Mouse (Mus musculus): ENCODE results near the gene Zfp759.

- TF ChIP-seq CTCF (IDR thresholded peaks at IDR 0.05; ENCODE audit: low read depth) (no peak), EP300 (IDR thresholded peaks at IDR 0.05; ENCODE audit: low read depth) (no peak)
Measured at GRCm38 (mm10) chr13:67072786-67073185, 48.7 kb upstream of the Zfp759 start.

Measured in heart, postnatal 0 days (tissue).